Mouse (Mus musculus): ENCODE measurements around the gene Chat.

- no peak for TF ChIP-seq GATA1 (IDR thresholded peaks at IDR 0.05; ENCODE audit: borderline replicate concordance, low read length)
- TF ChIP-seq FLI1 (IDR thresholded peaks at IDR 0.05; ENCODE audit: low read length): no peak
Observed at GRCm38 (mm10) chr14:32429030-32429602, 36.7 kb downstream of the Chat start.

Measured in megakaryocyte, embryonic 14.5 days (primary cell).